Mouse (Mus musculus): ENCODE results near the gene Ubr4. TPM values are rescaled to one million over a fixed set of nuclear protein-coding genes. Genes with fewer than 3 reads are reported as not detected.

Ubr4 gene
- polyA plus RNA-seq, 1 experiment: 163 TPM

- DNase-seq: no peak
- no peak for TF ChIP-seq POLR2A (IDR thresholded peaks at IDR 0.05; ENCODE audit: borderline replicate concordance, extremely low read depth, low read depth, low read length)
- TF ChIP-seq CTCF (IDR thresholded peaks at IDR 0.05; ENCODE audit: insufficient read depth, low read length): no peak
- 85% methylated on average over 23 of the region's 23 CpGs for WGBS
- no peak overlapping the region for H3K4me3 ChIP-seq (replicated peaks; ENCODE audit: extremely low read depth, low read depth, low read length)
- H3K4me1 ChIP-seq (ENCODE audit: control insufficient read depth, insufficient read depth, low read length): no peaks in the 10 kb centered on the region
Measured at GRCm38 (mm10) chr4:139345416-139346019, 6.9 kb upstream of the Ubr4 start.

- Histone ChIP-seq H3K4me3 (replicated peaks; ENCODE audit: extremely low read depth, low read depth, low read length) (peak overlapping the region; percentile 81), H3K4me1 (ENCODE audit: control insufficient read depth, insufficient read depth, low read length) (peaks cover 11% of the 10 kb centered on the region)
- WGBS: under 1% methylated on average over 7 of the region's 7 CpGs
- TF ChIP-seq CTCF (IDR thresholded peaks at IDR 0.05; ENCODE audit: insufficient read depth, low read length) (no peak), POLR2A (IDR thresholded peaks at IDR 0.05; ENCODE audit: borderline replicate concordance, extremely low read depth, low read depth, low read length) (no peak)
- no peak for DNase-seq
Measured at GRCm38 (mm10) chr4:139352832-139353231, 423 bp downstream of the Ubr4 start.

DNA sequence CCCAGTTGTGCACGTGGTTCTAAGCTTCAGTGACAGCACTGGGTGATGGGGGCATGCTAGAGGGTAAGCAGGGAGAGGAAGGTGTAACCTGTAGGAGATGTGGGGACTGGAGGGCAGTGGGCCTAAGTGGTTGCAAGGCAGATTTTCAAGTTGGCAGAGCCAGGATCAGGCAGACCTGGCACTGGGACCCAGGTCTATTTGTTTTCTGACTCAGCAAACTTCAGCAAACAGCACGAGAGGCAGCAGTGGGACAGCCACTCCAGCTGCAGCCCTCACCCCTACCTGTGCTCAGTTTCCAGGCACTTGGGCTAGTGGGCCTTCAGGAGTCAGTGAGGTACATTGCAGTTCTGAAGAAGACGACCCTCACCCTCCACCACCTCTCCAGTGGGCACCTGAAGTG lies 4.8 kb downstream of the Ubr4 start:
- 77% methylated on average over 3 of the region's 3 CpGs for WGBS
- DNase-seq: peak; percentile 17
- H3K4me3 ChIP-seq (replicated peaks; ENCODE audit: extremely low read depth, low read depth, low read length): no peak overlapping the region
- 0 out of 2 replicates have a peak, but pooled peaks cover 3% of the 10 kb centered on the region for H3K4me1 ChIP-seq (ENCODE audit: control insufficient read depth, insufficient read depth, low read length)
- TF ChIP-seq POLR2A (IDR thresholded peaks at IDR 0.05; ENCODE audit: borderline replicate concordance, extremely low read depth, low read depth, low read length) (no peak), CTCF (IDR thresholded peaks at IDR 0.05; ENCODE audit: insufficient read depth, low read length) (no peak)

DNA sequence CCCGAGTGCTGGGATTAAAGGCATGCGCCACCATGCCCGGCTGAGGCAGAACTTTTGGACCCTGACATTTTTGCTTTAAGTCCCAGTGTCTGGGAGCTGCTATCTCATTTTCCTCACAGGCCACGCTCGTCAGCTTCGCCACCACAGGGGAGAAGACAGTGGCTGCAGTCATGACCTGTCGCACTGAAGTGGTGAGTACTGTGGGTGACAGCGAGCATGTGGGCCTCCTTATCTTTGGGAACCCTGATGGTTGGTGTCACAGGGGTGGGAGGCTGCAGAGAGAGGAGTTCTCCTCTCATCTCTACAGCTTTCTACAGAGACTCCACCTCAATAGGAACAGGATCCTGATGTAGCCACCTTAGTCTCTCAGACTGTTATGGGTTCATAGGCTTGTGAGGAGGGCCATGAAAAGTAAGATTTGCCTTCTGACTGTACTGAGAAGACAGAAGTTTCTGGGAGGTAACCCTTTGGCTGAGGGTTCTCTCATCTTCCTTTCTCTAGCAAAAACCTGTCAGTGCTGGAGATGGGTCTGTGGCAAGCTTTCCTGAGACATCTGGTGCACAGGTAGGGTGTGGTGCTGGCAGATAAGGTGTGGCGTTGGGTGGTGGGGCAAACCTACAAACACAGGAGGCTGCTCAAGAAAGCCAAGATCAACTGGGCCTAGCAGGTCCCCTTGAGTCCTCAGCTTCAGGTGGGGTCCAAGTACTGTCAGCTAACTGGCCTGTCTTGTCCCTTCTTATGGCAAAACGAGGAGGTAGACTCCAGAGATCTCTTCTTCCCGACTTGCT lies 8.5 kb downstream of the Ubr4 start:
- 92% methylated on average over 11 of the region's 11 CpGs for WGBS
- no peak for DNase-seq
- 0 out of 2 replicates have a peak, but pooled peaks cover 3% of the 10 kb centered on the region for H3K4me1 ChIP-seq (ENCODE audit: control insufficient read depth, insufficient read depth, low read length)
- H3K4me3 ChIP-seq (replicated peaks; ENCODE audit: extremely low read depth, low read depth, low read length): no peak overlapping the region
- TF ChIP-seq CTCF (IDR thresholded peaks at IDR 0.05; ENCODE audit: insufficient read depth, low read length) (no peak), POLR2A (IDR thresholded peaks at IDR 0.05; ENCODE audit: borderline replicate concordance, extremely low read depth, low read depth, low read length) (no peak)

- no peak overlapping the region for H3K4me3 ChIP-seq (replicated peaks; ENCODE audit: extremely low read depth, low read depth, low read length)
- 96% methylated on average over 3 of the region's 3 CpGs for WGBS
- DNase-seq: no peak
- TF ChIP-seq POLR2A (IDR thresholded peaks at IDR 0.05; ENCODE audit: borderline replicate concordance, extremely low read depth, low read depth, low read length) (no peak), CTCF (IDR thresholded peaks at IDR 0.05; ENCODE audit: insufficient read depth, low read length) (no peak)
- H3K4me1 ChIP-seq (ENCODE audit: control insufficient read depth, insufficient read depth, low read length): no peaks in the 10 kb centered on the region
Measured at GRCm38 (mm10) chr4:139367336-139367735, 14.9 kb downstream of the Ubr4 start.

GRCm38 (mm10) chr4:139368038-139368437 lies 15.6 kb downstream of the Ubr4 start:
- TF ChIP-seq POLR2A (IDR thresholded peaks at IDR 0.05; ENCODE audit: borderline replicate concordance, extremely low read depth, low read depth, low read length) (no peak), CTCF (IDR thresholded peaks at IDR 0.05; ENCODE audit: insufficient read depth, low read length) (no peak)
- 94% methylated on average over 5 of the region's 5 CpGs for WGBS
- Histone ChIP-seq H3K4me3 (replicated peaks; ENCODE audit: extremely low read depth, low read depth, low read length) (no peak overlapping the region), H3K4me1 (ENCODE audit: control insufficient read depth, insufficient read depth, low read length) (no peaks in the 10 kb centered on the region)
- no peak for DNase-seq

- WGBS: 92% methylated on average over 4 of the region's 4 CpGs
- no peak for DNase-seq
- TF ChIP-seq CTCF (IDR thresholded peaks at IDR 0.05; ENCODE audit: insufficient read depth, low read length) (no peak), POLR2A (IDR thresholded peaks at IDR 0.05; ENCODE audit: borderline replicate concordance, extremely low read depth, low read depth, low read length) (no peak)
- no peaks in the 10 kb centered on the region for H3K4me1 ChIP-seq (ENCODE audit: control insufficient read depth, insufficient read depth, low read length)
- no peak overlapping the region for H3K4me3 ChIP-seq (replicated peaks; ENCODE audit: extremely low read depth, low read depth, low read length)
Measured at GRCm38 (mm10) chr4:139373130-139373529, 20.7 kb downstream of the Ubr4 start.

- Histone ChIP-seq H3K4me1 (ENCODE audit: control insufficient read depth, insufficient read depth, low read length) (no peaks in the 10 kb centered on the region), H3K4me3 (replicated peaks; ENCODE audit: extremely low read depth, low read depth, low read length) (no peak overlapping the region)
- WGBS: 84% methylated on average over 10 of the region's 10 CpGs
- DNase-seq: no peak
- TF ChIP-seq POLR2A (IDR thresholded peaks at IDR 0.05; ENCODE audit: borderline replicate concordance, extremely low read depth, low read depth, low read length): no peak
- no peak for TF ChIP-seq CTCF (IDR thresholded peaks at IDR 0.05; ENCODE audit: insufficient read depth, low read length)
Measured at GRCm38 (mm10) chr4:139373531-139373930, 21.1 kb downstream of the Ubr4 start.

GRCm38 (mm10) chr4:139379719-139380118 lies 27.3 kb downstream of the Ubr4 start:
- 10% methylated on average over 8 of the region's 8 CpGs for WGBS
- Histone ChIP-seq H3K4me3 (replicated peaks; ENCODE audit: extremely low read depth, low read depth, low read length) (peak overlapping the region; percentile 99), H3K4me1 (ENCODE audit: control insufficient read depth, insufficient read depth, low read length) (peaks cover 3% of the 10 kb centered on the region)
- DNase-seq: no peak
- no peak for TF ChIP-seq POLR2A (IDR thresholded peaks at IDR 0.05; ENCODE audit: borderline replicate concordance, extremely low read depth, low read depth, low read length)
- TF ChIP-seq CTCF (IDR thresholded peaks at IDR 0.05; ENCODE audit: insufficient read depth, low read length): no peak
